Mouse (Mus musculus) heart, embryonic 16.5 days (tissue): ENCODE measurements around the gene Tmem121. TPM values are rescaled to one million over a fixed set of nuclear protein-coding genes. Genes with fewer than 3 reads are reported as not detected.

Experiments
- ATAC-seq: fragments of 200-750 bp; cut with Nextera tagmentation; replicated peaks from 2 replicates; pipeline ENCODE4 v1.8.0; 2017; ENCODE audit warnings: moderate number of reproducible peaks; ENCODE audit not compliant: insufficient read depth, low FRiP score; ENCODE audit errors: extremely low read depth
- H3K27ac ChIP-seq: fragments of 300-500 bp; sonication (generic); 2 replicates; pipeline ENCODE4 v1.5.1; 2014; ENCODE audit warnings: mild to moderate bottlenecking, low read length, control low read depth, moderate library complexity
- H3K27me3 ChIP-seq: fragments of 300-500 bp; sonication (generic); 2 replicates; pipeline ENCODE4 v1.6.1; 2014; ENCODE audit warnings: low read length, mixed read lengths; ENCODE audit not compliant: control insufficient read depth, insufficient read depth
- H3K36me3 ChIP-seq: fragments of 300-500 bp; sonication (generic); 2 replicates; pipeline ENCODE4 v1.6.1; 2014; ENCODE audit not compliant: control insufficient read depth, insufficient read depth
- H3K4me1 ChIP-seq: fragments of 300-500 bp; sonication (generic); 2 replicates; pipeline ENCODE4 v1.6.1; 2014; ENCODE audit warnings: low read length, mixed read lengths; ENCODE audit not compliant: control insufficient read depth, insufficient read depth
- H3K4me2 ChIP-seq: fragments of 300-500 bp; sonication (generic); 2 replicates; pipeline ENCODE4 v1.6.1; 2014; ENCODE audit warnings: low read depth, mild to moderate bottlenecking, control low read depth, low read length
- H3K4me3 ChIP-seq: fragments of 300-500 bp; sonication (generic); 2 replicates; pipeline ENCODE4 v1.5.1; 2014; ENCODE audit warnings: mild to moderate bottlenecking, control low read depth, low read length
- H3K9ac ChIP-seq: fragments of 300-500 bp; sonication (generic); 2 replicates; pipeline ENCODE4 v1.6.1; 2014; ENCODE audit warnings: low read length, control low read depth
- H3K9me3 ChIP-seq: fragments of 300-500 bp; sonication (generic); replicated peaks from 2 replicates; pipeline ENCODE4 v1.6.1; 2016; ENCODE audit warnings: low read length; ENCODE audit not compliant: control insufficient read depth
- WGBS: fragments of 180-500 bp; shearing (Covaris S2); extraction: QIAGEN DNeasy Blood & Tissue Kit; methylation state at CpG from one replicate; pipeline ENCODE4 v1.1.7; 2014; 5-methylcytosine and 5-hydroxymethylcytosine counted together
- polyA plus RNA-seq: library from polyadenylated mRNA; unstranded; fragments of >200 nt; fragmentation: Nextera tagmentation; extraction: Ambion mirVana; gene quantifications from 2 replicates; pipeline ENCODE4 v1.2.1, GENCODE M21; 2015

Tmem121 gene
- polyA plus RNA-seq, 1 experiment from 2014 or later = 7.8 TPM

GRCm38 (mm10) chr12:113141531-113141973, 44.2 kb upstream of the Tmem121 start:
- Histone ChIP-seq H3K4me2 (peak overlapping the region; percentile 79), H3K9me3 (no peaks in the 10 kb centered on the region), H3K9ac (peak overlapping the region; percentile 97), H3K4me1 (peaks cover 58% of the 10 kb centered on the region), H3K27me3 (no peaks in the 10 kb centered on the region), H3K4me3 (peak overlapping the region; percentile 88), H3K27ac (peak overlapping the region; percentile 99), H3K36me3 (peaks cover 33% of the 10 kb centered on the region)
- WGBS = 11% methylated on average over 8 of the region's 8 CpGs
- ATAC-seq = no peak

DNA sequence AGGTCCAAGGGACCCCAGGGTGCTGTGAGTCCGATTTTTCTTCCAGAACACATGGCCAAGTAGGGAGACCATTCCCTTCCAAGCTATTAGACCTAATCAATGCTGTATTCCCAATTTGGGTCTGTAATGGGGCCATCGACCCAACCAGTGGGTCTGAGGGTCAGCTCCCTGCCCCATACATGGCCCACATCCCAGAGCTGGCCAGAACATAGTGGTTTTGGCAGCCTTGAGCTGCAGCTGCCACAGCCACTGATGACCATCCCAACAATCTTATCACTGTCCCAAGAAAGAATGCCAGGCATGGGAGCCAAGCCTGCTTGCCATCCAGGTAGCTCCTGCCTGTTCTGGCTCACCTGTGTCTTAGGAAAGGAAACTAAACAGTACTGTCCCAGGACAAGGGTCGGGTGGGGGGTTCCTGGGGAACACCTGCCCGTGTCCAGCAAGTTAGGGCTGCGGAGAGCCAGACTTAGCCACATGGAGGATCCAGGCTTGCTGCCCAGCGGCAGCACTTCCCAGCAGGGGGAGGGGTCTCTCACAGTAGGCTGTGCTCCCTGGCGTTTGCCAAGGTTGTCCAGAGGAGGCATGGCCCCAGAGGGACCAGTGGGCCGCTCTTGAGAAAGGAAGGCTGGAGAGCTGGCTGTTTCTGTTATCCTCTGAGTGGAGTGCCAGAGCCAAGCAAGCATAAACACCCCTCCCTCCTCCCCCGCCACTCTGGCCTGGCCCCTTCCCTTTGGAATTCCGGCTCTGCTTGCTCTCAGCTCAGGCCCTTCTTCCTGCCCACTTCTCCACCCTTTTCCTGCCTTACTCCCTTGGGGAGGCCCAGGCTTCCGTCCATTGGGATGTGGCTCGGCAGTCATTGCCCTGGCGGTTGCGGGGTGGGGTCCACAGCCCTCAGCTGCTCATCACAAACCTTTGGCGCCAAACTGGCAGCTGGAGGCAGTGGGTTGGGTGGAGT, 43.4 kb upstream of the Tmem121 start:
- no peaks in the 10 kb centered on the region for H3K27me3 ChIP-seq

DNA sequence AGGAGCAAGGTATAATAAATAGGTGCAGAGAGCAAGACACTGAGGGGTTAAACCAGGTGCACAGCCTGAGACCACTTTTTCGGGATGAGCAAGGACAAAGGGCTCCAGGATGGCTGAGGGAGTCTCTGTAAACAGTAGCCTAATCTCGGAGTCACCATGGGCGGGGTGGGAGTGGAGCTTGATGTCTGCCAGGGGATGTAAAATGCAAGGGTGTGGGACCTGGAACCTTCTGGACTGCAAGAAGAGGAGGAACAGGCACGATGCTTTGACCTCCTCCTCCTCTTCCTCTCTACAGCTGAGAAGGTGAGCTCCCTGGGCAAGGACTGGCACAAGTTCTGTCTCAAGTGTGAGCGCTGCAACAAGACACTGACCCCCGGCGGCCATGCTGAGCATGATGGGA, 42.6 kb upstream of the Tmem121 start:
- ATAC-seq = no peak
- Histone ChIP-seq H3K36me3 (peaks cover 26% of the 10 kb centered on the region), H3K9me3 (no peaks in the 10 kb centered on the region), H3K27ac (peak overlapping the region; percentile 99), H3K27me3 (no peaks in the 10 kb centered on the region), H3K9ac (peak overlapping the region; percentile 97), H3K4me1 (peaks cover 64% of the 10 kb centered on the region), H3K4me2 (peak overlapping the region; percentile 79), H3K4me3 (peak overlapping the region; percentile 88)
- WGBS = 32% methylated on average over 7 of the region's 7 CpGs

More for the DNA sequence above, 43.4 kb upstream of the Tmem121 start:
- Histone ChIP-seq H3K9ac (peak overlapping the region; percentile 97), H3K4me2 (peak overlapping the region; percentile 79), H3K9me3 (no peaks in the 10 kb centered on the region), H3K4me3 (peak overlapping the region; percentile 88), H3K27ac (peak overlapping the region; percentile 99), H3K36me3 (peaks cover 26% of the 10 kb centered on the region), H3K4me1 (peaks cover 58% of the 10 kb centered on the region)
- peak; percentile 35 for ATAC-seq
- 6% methylated on average over 15 of the region's 15 CpGs for WGBS

GRCm38 (mm10) chr12:113144001-113144756, 41.6 kb upstream of the Tmem121 start:
- Histone ChIP-seq H3K27me3 (no peaks in the 10 kb centered on the region), H3K9me3 (no peaks in the 10 kb centered on the region), H3K4me1 (peaks cover 66% of the 10 kb centered on the region), H3K4me3 (peak overlapping the region; percentile 88), H3K27ac (peak overlapping the region; percentile 99), H3K9ac (peak overlapping the region; percentile 97), H3K4me2 (peak overlapping the region; percentile 79), H3K36me3 (peaks cover 26% of the 10 kb centered on the region)
- ATAC-seq = no peak
- 73% methylated on average over 20 of the region's 20 CpGs for WGBS

DNA sequence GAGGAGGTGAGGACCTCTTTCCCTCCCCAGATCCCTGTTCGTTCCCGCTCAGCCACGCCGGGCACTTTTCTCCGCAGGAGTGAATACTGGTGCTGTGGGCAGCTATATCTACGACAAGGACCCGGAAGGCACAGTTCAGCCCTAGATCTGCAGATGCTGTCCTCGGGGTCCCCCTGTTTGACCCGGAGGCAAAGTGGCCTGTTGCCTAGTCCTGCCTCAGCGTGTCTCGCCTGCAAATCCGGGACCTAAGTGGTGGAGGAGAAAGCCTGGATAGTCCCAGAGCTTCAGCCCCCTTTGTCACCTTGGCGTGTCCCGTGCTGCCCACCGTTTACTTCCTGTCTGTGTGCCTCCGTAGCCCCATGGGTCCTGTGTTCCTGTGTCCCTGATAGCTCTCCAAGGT, 40.8 kb upstream of the Tmem121 start:
- Histone ChIP-seq H3K4me1 (peaks cover 63% of the 10 kb centered on the region), H3K27ac (peak overlapping the region; percentile 99), H3K9ac (peak overlapping the region; percentile 97), H3K27me3 (no peaks in the 10 kb centered on the region), H3K4me2 (peak overlapping the region; percentile 79), H3K9me3 (no peaks in the 10 kb centered on the region), H3K36me3 (peaks cover 26% of the 10 kb centered on the region), H3K4me3 (peak overlapping the region; percentile 7; the same call in 1 of the 2 replicates)
- 87% methylated on average over 16 of the region's 16 CpGs for WGBS
- no peak for ATAC-seq

GRCm38 (mm10) chr12:113145591-113145990, 40.1 kb upstream of the Tmem121 start:
- H3K4me1 ChIP-seq = peaks cover 64% of the 10 kb centered on the region
- H3K27me3 ChIP-seq = no peaks in the 10 kb centered on the region
- peaks cover 26% of the 10 kb centered on the region for H3K36me3 ChIP-seq
- no peaks in the 10 kb centered on the region for H3K9me3 ChIP-seq
- H3K27ac ChIP-seq = peak overlapping the region; percentile 82
- 73% methylated on average over 5 of the region's 5 CpGs for WGBS
- ATAC-seq = no peak
- H3K4me2 ChIP-seq = peak overlapping the region; percentile 79; the same call in 1 of the 2 replicates
- no peak overlapping the region; the same call in 1 of the 2 replicates for H3K4me3 ChIP-seq
- peak overlapping the region; percentile 42 for H3K9ac ChIP-seq

DNA sequence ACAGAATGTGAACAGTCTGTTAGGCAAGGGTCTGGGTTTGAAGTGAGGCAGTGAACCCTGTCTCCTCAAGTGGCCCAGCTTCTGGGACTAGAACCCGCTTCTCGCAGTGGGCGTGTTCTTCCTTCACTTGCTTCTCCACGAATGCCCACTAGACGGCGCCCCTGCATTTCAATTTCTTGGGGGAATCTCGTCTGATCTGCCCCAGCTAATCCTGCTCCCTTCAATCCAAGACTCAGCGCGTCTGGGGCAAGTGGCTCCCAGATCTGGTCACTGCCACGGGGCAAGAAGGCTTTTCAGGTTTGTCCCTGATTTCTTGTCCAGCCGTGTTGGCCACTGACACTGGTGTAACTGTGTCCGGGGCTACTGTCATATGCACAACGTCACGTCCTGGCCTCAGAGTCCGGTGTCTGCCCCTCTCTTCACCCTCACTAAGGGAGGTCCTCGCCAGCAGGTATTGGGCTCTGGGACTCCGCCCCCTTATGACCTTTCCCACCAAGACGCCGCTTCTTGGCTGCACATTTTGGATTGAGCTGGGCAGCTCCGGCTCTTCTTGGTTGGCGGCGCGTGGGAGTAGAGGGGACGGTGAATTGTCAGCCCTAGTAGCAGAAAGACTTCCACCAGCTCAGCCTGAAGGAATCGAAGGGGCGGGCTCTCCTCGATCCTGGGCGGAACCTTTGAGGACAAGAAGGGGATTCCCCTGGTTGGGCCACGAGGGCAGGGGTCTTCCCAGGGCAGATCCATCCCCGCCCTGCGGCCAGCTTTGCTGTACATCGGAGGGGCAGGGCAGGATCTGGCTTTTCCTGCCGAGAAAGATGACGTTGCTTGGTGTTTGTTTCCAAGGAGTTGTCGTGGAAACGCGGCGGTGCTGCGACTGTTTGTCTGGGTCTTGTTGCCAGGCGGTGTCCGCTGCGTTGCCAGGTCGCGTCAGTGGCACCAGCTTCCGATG, 39.3 kb upstream of the Tmem121 start, which contains the start of gene Crip1:
Crip1 (plus strand) TSS at position 205 of the 946 bp plus-strand sequence.
- Histone ChIP-seq H3K4me1 (peaks cover 72% of the 10 kb centered on the region), H3K27ac (peak within 1 kb of the TSS; percentile 99)
- 13% methylated on average over 45 of the region's 45 CpGs for WGBS

GRCm38 (mm10) chr12:113147481-113147880, 38.2 kb upstream of the Tmem121 start:
- Histone ChIP-seq H3K27ac (peak overlapping the region; percentile 82), H3K36me3 (peaks cover 26% of the 10 kb centered on the region), H3K9ac (peak overlapping the region; percentile 45), H3K27me3 (no peaks in the 10 kb centered on the region), H3K4me1 (peaks cover 78% of the 10 kb centered on the region), H3K4me3 (no peak overlapping the region), H3K9me3 (no peaks in the 10 kb centered on the region), H3K4me2 (no peak overlapping the region)
- ATAC-seq = no peak
- WGBS = 61% methylated on average over 8 of the region's 8 CpGs

More for the DNA sequence above, 39.3 kb upstream of the Tmem121 start, which contains the start of gene Crip1:
- no peaks in the 10 kb centered on the region for H3K9me3 ChIP-seq
- peaks cover 26% of the 10 kb centered on the region for H3K36me3 ChIP-seq
- peak within 1 kb of the TSS; percentile 97 for H3K9ac ChIP-seq
- no peak for ATAC-seq
- H3K27me3 ChIP-seq = no peaks in the 10 kb centered on the region
- peak within 1 kb of the TSS; percentile 79 for H3K4me2 ChIP-seq
- H3K4me3 ChIP-seq = peak within 1 kb of the TSS; percentile 31
